Mouse (Mus musculus) testis, adult 2 months (tissue): ENCODE results near the gene Olfr805.

Experiments
- CTCF ChIP-seq: fragments of 200-500 bp; IDR thresholded peaks from 2 replicates; pipeline ENCODE4 v1.5.1; 2012; ENCODE audit warnings: low read depth, mild to moderate bottlenecking, inconsistent platforms, low read length, moderate library complexity; ENCODE audit not compliant: control insufficient read depth, insufficient read depth, insufficient replicate concordance
- POLR2A ChIP-seq: fragments of 200-500 bp; IDR thresholded peaks from 2 replicates; pipeline ENCODE4 v1.6.1; 2012; ENCODE audit warnings: low read depth, mild to moderate bottlenecking, inconsistent platforms, low read length, moderate library complexity; ENCODE audit not compliant: control insufficient read depth

GRCm38 (mm10) chr10:129765182-129765581 is 36.0 kb upstream of the Olfr805 start, which contains the start of gene Olfr808:
- TF ChIP-seq CTCF = no peak
- TF ChIP-seq POLR2A = no peak
